In the genomic region with DNA sequence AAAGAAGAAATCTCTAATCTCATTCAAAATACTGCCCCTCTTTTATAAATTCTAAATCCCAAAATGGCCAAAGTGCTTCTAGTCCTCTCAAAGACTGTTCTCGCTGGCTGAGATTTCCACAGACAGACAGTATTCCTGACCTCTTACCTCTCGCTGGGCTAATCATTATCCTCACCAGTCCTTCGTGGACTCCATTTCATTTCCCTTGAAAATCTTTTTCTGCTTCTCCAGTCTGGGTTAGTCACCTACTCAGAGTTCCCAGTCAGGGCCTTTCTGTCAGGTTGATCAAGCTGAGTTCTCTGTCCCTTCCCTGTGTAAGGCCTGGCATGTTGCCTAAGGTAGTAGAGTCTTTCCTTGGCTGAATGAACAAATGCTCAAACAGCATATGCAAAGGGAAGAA, we compare ENCODE assay signal across 34 mouse cellular contexts. TPM values are rescaled to one million over a fixed set of nuclear protein-coding genes. Genes with fewer than 3 reads are reported as not detected.
DNase-seq lines count a peak whose midpoint lies in the region; ATAC-seq and TF ChIP-seq lines count a peak whose summit lies in the region.
"Had no signal": no experiment of that assay in that cellular context is flagged by ENCODE, and none has a peak within 500 bp of the region (broad histone marks: within the 10 kb centered on the region; RNA-seq: fewer than 3 reads in every experiment).

No protein-coding gene starts in this region.

- no peak for TF ChIP-seq CTCF in liver, adult 2 months (IDR thresholded peaks at IDR 0.05; ENCODE audit: low read depth, low read length)

- peaks cover 14% of the 10 kb centered on the region; the same call in 1 of the 2 replicates for H3K79me2 ChIP-seq in liver, adult 2 months (ENCODE audit: control insufficient read depth, insufficient read depth, low read length)
- peaks cover 37% of the 10 kb centered on the region for H3K79me2 ChIP-seq in myocyte (ENCODE audit: control insufficient read depth, insufficient read depth)

- H3ac ChIP-seq in myocyte (ENCODE audit: control insufficient read depth, insufficient read length): no peak overlapping the region

- H3K9me3 ChIP-seq in liver, embryonic 12.5 days (replicated peaks): no peaks in the 10 kb centered on the region
- H3K9me3 ChIP-seq: forebrain, embryonic 13.5 days; hindbrain, embryonic 15.5 days; intestine, embryonic 15.5 days; limb, embryonic 10.5 days; midbrain, embryonic 12.5 days; neural tube, embryonic 12.5 days had no signal

- WGBS in liver, adult 2 months: 45% methylated on average over 3 of the region's 3 CpGs
- WGBS in liver, embryonic 12.5 days (ENCODE audit: insufficient replicate concordance): 80% methylated on average over 3 of the region's 3 CpGs

- no peak for ATAC-seq in liver, embryonic 12.5 days

- H3K9ac ChIP-seq in liver, adult 2 months (ENCODE audit: low read depth, low read length): no peak overlapping the region
- no peak overlapping the region for H3K9ac ChIP-seq in liver, embryonic 12.5 days

- no peaks in the 10 kb centered on the region for H3K27me3 ChIP-seq in liver, adult 2 months (ENCODE audit: control insufficient read depth, insufficient read depth, low read length)
- H3K27me3 ChIP-seq in liver, embryonic 12.5 days (replicated peaks): peaks cover 15% of the 10 kb centered on the region; the same call in 1 of the 2 replicates
- H3K27me3 ChIP-seq in myocyte (ENCODE audit: control insufficient read depth, insufficient read depth, insufficient read length): no peaks in the 10 kb centered on the region
- H3K27me3 ChIP-seq: forebrain, embryonic 13.5 days; hindbrain, embryonic 15.5 days; intestine, embryonic 15.5 days; midbrain, embryonic 12.5 days; neural tube, embryonic 12.5 days; Patski had no signal

- H3K4me1 ChIP-seq in liver, adult 2 months (ENCODE audit: control insufficient read depth, insufficient read depth, low read length): peaks cover 12% of the 10 kb centered on the region; the same call in 1 of the 2 replicates
- peaks cover 22% of the 10 kb centered on the region for H3K4me1 ChIP-seq in liver, embryonic 12.5 days

- H3K27ac ChIP-seq in liver, adult 2 months (replicated peaks; ENCODE audit: insufficient read depth, low read depth, low read length): no peak overlapping the region
- H3K27ac ChIP-seq in liver, embryonic 12.5 days: no peak overlapping the region

- no peak for TF ChIP-seq POLR2A in liver, adult 2 months (IDR thresholded peaks at IDR 0.05; ENCODE audit: extremely low read depth, insufficient read depth, low read length)
- no peak for TF ChIP-seq POLR2A in myocyte (IDR thresholded peaks at IDR 0.05; ENCODE audit: insufficient read length, low read depth)

- H3K36me3 ChIP-seq in liver, adult 2 months (ENCODE audit: control insufficient read depth, insufficient read depth, low read length): no peaks in the 10 kb centered on the region
- H3K36me3 ChIP-seq in liver, embryonic 12.5 days: peaks cover 6% of the 10 kb centered on the region
- no peaks in the 10 kb centered on the region for H3K36me3 ChIP-seq in myocyte (ENCODE audit: control insufficient read depth, insufficient read depth)
- H3K36me3 ChIP-seq: intestine, embryonic 15.5 days had no signal

- H3K4me3 ChIP-seq in liver, adult 2 months (ENCODE audit: insufficient read depth, low read depth, low read length): no peak overlapping the region
- H3K4me3 ChIP-seq in liver, embryonic 12.5 days: no peak overlapping the region
- peak overlapping the region; percentile 91 for H3K4me3 ChIP-seq in myocyte

- DNase-seq in cerebellum, postnatal 10 days: peak; percentile 10 to 13
- no peak for DNase-seq in cerebellum, adult 11 months
- DNase-seq in liver, adult 2 months (ENCODE audit: extremely low read depth, low read depth, low spot score): peak; percentile 56
- DNase-seq in kidney, adult 9 months: peak; percentile 78
- no peak for DNase-seq in retina, postnatal 1 day
- DNase-seq in thymus, postnatal 4 days: no peak
- DNase-seq: adrenal gland, adult 2 months; cerebellum, adult 8-10 months; gastrocnemius, adult 2 months; lung, adult 2 months; lung, postnatal 14 days; right cerebral cortex, postnatal 25 days; spleen, adult 18-20 months; thymus, postnatal 25 days had no signal

- no peak overlapping the region for H3K4me2 ChIP-seq in liver, embryonic 12.5 days
- no peak overlapping the region for H3K4me2 ChIP-seq in myocyte (ENCODE audit: low read depth)

TF ChIP-seq in myocyte, 11 proteins besides CTCF, POLR2A, EP300 and RAD21:
- TF ChIP-seq POLR2AphosphoS2 (IDR thresholded peaks at IDR 0.05; ENCODE audit: insufficient read length, low read depth) (no peak), USF1 (IDR thresholded peaks at IDR 0.05; ENCODE audit: low read depth) (no peak), MYOG (IDR thresholded peaks at IDR 0.05; ENCODE audit: control insufficient read depth in 1 of 3, insufficient read depth in 1 of 3, insufficient read length in 2 of 3, low read depth in 2 of 3) (no peak), SRF (IDR thresholded peaks at IDR 0.05; ENCODE audit: control insufficient read depth, insufficient read length, low read depth) (no peak), MAX (IDR thresholded peaks at IDR 0.05; ENCODE audit: low read depth) (no peak)

RNA-seq across cellular contexts. Expression of gene Rnf11, which starts 7.1 kb away (rescaled TPM):
- total RNA-seq in liver, adult 2 months (2014; rRNA removed): 42.6 and 48.7 TPM in 2 replicates
- polyA plus RNA-seq in liver, adult 2 months (2012; rRNA removed): 33.5 and 42.6 TPM in 2 replicates
- 41.3 and 44.7 TPM in 2 replicates for polyA plus RNA-seq in liver, embryonic 12.5 days (2016; fragmentation: Nextera tagmentation; extraction: Ambion mirVana)
- polyA plus RNA-seq in myocyte (2012; fragmentation: generic; extraction: Trizol): 127 TPM

RNA-seq across cellular contexts. Expression of gene 4930522H14Rik, which starts 53.6 kb away (rescaled TPM):
- total RNA-seq in liver, adult 2 months (2014; rRNA removed): not detected in 2 replicates
- not detected in 2 replicates for polyA plus RNA-seq in liver, adult 2 months (2012; rRNA removed)
- not detected in 2 replicates for polyA plus RNA-seq in liver, embryonic 12.5 days (2016; fragmentation: Nextera tagmentation; extraction: Ambion mirVana)
- polyA plus RNA-seq in myocyte (2012; fragmentation: generic; extraction: Trizol): not detected
- total RNA-seq: adrenal gland, adult 2 months; ES-E14; gastrocnemius, adult 2 months; hematopoietic stem cell, adult 5-6 weeks; layer of hippocampus, adult 2 months; layer of hippocampus, postnatal 25 days; megakaryocyte progenitor cell, adult 5-6 weeks; monocyte, adult 5-6 weeks had no signal
- polyA plus RNA-seq: adrenal gland, adult 2 months; embryonic facial prominence, embryonic 14.5 days; forebrain, embryonic 13.5 days; gonadal fat pad, adult 2 months; heart, embryonic 11.5 days; heart, postnatal 0 days; hindbrain, embryonic 15.5 days; intestine, embryonic 15.5 days; limb, embryonic 10.5 days; liver, embryonic 11.5 days; lung, adult 2 months; midbrain, embryonic 12.5 days; neural tube, embryonic 12.5 days; Patski had no signal

Comparison
In these comparisons a context has a peak if more than half of its experiments do, and no peak if none do; other contexts are left out.
1. DNase-seq: peak in cerebellum, postnatal 10 days (2 of 2), liver, adult 2 months (single experiment) and kidney, adult 9 months (single experiment); none in cerebellum, adult 11 months (single experiment), retina, postnatal 1 day (single experiment) and thymus, postnatal 4 days (single experiment).